Mouse (Mus musculus) small intestine, adult 2 months (tissue): ENCODE measurements around the gene Mlx. TPM values are rescaled to one million over a fixed set of nuclear protein-coding genes. Genes with fewer than 3 reads are reported as not detected.

Experiments
- H3K27ac ChIP-seq: fragments of 200-500 bp; 2 replicates; pipeline ENCODE4 v1.5.1; 2012; ENCODE audit warnings: low read depth, low read length, control low read depth, inconsistent platforms; ENCODE audit not compliant: insufficient read depth
- H3K27me3 ChIP-seq: fragments of 200-500 bp; 2 replicates; pipeline ENCODE4 v1.6.1; 2012; ENCODE audit warnings: mild to moderate bottlenecking, moderate library complexity, low read length, inconsistent platforms; ENCODE audit not compliant: control insufficient read depth, insufficient read depth
- H3K36me3 ChIP-seq: fragments of 200-500 bp; 2 replicates; pipeline ENCODE4 v1.6.1; 2012; ENCODE audit warnings: mild to moderate bottlenecking, low read length, control low read depth, inconsistent platforms; ENCODE audit not compliant: control insufficient read depth, insufficient read depth
- H3K4me1 ChIP-seq: fragments of 200-500 bp; 2 replicates; pipeline ENCODE4 v1.6.1; 2012; ENCODE audit warnings: low read length, inconsistent platforms, mixed read lengths; ENCODE audit not compliant: control insufficient read depth, insufficient read depth, insufficient read length
- H3K4me3 ChIP-seq: fragments of 200-500 bp; 2 replicates; pipeline ENCODE4 v1.5.1; 2012; ENCODE audit warnings: low read depth, mild to moderate bottlenecking, control low read depth, inconsistent platforms, low read length, moderate library complexity
- CTCF ChIP-seq: fragments of 200-500 bp; IDR thresholded peaks from 2 replicates; pipeline ENCODE4 v1.5.1; 2012; ENCODE audit warnings: low read depth, mild to moderate bottlenecking, control low read depth, inconsistent platforms, low read length, moderate library complexity, mixed read lengths; ENCODE audit not compliant: insufficient replicate concordance, insufficient read length; ENCODE audit errors: extremely low read depth
- POLR2A ChIP-seq: fragments of 200-500 bp; IDR thresholded peaks from 2 replicates; pipeline ENCODE4 v1.6.1; 2012; ENCODE audit warnings: low read depth, mild to moderate bottlenecking, control low read depth, inconsistent platforms, low read length, moderate library complexity
- WGBS: fragments of 180-500 bp; shearing (Covaris S2); methylation state at CpG from one replicate; pipeline ENCODE4 v1.1.7; 2018; 5-methylcytosine and 5-hydroxymethylcytosine counted together
- polyA plus RNA-seq: library from polyadenylated mRNA; depleted of rRNA; stranded (reverse); fragments of >200 nt; gene quantifications from 2 replicates; pipeline ENCODE4 v1.2.3, GENCODE M21; 2012

Mlx gene
- polyA plus RNA-seq, 1 experiment, result 100 TPM

DNA sequence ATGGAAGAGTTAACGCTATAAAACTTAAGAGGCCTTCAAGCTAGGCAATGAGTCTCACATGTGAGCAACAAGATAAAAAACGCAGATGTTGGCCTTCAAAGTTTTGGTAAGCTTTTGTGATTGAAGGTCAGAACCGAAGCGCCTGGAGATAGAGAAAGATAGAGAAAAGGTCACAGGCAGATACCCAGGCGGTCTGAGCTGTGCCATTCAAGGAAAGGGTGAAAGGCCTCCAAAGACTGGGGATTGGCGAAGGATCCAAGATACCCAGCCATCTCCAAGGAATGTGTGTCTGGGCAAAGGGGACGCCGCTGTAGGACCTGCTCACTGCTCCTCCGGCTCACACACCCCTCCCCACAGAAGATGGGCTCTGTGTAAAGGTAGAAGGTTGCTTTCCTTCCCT lies 22.1 kb upstream of the Mlx start:
- H3K4me1 ChIP-seq, result peaks cover 26% of the 10 kb centered on the region
- no peak overlapping the region for H3K27ac ChIP-seq
- H3K27me3 ChIP-seq, result no peaks in the 10 kb centered on the region
- no peak overlapping the region for H3K4me3 ChIP-seq
- TF ChIP-seq CTCF (no peak), POLR2A (no peak)
- WGBS, result 47% methylated on average over 9 of the region's 9 CpGs
- H3K36me3 ChIP-seq, result peaks cover 4% of the 10 kb centered on the region; the same call in 1 of the 2 replicates

DNA sequence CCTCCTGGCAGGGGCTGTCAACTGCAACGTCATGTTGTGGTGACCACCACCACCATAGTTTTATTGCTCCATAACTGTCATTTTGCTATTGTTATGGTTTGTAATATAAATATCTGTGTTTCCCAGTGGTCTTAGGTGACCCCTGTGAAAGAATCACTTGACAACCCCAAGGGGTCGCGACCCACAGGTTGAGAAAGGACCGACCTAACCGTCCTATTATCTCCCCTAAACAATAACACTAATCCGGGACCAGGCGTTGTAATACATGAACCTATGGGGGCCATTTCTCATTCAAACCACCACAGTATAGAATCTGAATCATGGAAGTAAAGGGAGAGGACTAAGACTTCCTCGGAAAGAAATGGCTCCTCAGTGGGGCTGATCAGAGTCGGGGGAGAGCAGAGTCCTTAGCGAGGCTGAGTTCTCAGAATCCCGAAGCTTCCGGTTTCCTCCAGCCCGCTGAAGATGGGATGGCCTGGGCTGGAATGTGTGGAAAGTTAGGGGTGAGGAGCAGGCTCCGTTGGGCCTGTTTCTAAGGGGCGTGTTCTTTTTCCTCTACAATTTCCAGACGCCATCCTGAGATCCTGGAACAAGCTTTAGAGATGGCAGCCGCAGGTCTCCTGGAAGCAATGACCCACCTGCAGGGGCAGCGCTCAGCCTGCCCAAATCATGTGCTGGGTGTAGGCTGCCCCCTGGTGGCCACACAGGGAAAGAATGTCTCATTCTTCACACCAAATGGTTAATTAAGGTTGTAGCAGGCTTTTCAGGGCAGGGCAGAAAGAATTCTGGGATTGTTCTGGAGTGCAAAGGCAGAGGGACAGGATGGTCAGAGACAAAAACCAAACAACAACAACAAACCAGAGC lies 20.3 kb upstream of the Mlx start:
- Histone ChIP-seq H3K27me3 (no peaks in the 10 kb centered on the region), H3K4me3 (peak overlapping the region; percentile 50), H3K27ac (no peak overlapping the region), H3K4me1 (peaks cover 28% of the 10 kb centered on the region), H3K36me3 (peaks cover 4% of the 10 kb centered on the region; the same call in 1 of the 2 replicates)
- 16% methylated on average over 18 of the region's 18 CpGs for WGBS
- TF ChIP-seq CTCF (peak; percentile 99), POLR2A (no peak)

DNA sequence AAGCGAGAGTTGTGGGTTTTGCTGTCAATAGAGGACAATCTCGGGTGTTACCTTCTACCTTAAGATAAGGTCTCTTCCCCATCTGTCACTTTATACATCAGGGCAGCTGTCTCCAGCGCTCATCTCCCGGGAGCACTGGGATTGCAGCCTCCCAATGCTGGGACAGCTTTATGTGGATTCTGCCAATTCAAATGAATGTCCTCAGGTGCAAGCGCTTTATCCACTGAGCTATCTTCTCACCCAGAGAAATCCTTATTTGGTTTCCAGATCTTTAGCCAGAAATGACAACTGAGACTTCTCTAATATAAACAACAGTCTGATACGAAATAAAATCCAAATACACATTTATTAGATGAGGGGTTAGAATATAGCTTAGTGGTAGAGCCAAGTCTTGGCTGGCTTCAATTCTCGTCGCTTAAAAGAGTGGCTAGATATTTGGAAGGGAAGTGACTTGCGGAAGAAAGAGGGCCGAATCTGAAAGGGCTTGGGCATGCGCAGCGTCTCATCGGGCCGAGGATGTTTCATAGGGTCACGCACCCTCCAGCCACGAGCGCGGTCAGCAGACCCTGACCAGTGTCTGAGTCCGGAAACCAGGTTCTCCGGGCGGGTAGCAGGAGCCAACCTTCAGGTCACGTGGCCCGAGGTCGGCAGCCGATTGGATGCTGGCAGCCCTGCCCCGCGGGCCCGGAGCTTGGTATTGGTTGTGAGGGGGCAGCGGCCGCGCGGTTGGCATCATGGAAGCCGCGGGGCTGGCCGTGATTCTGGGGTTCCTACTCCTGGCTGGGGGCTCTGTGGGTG lies 17.5 kb upstream of the Mlx start, which contains the start of gene Naglu:
Naglu (plus strand) TSS at position 622 of the 798 bp plus-strand sequence.
- Histone ChIP-seq H3K4me1 (peaks cover 7% of the 10 kb centered on the region), H3K27ac (no peak within 1 kb of the TSS), H3K4me3 (peak within 1 kb of the TSS; percentile 82), H3K27me3 (no peaks in the 10 kb centered on the region), H3K36me3 (no peaks in the 10 kb centered on the region)
- WGBS, result 3% methylated on average over 35 of the region's 35 CpGs
- TF ChIP-seq POLR2A, result peak; percentile 57
- no peak for TF ChIP-seq CTCF

DNA sequence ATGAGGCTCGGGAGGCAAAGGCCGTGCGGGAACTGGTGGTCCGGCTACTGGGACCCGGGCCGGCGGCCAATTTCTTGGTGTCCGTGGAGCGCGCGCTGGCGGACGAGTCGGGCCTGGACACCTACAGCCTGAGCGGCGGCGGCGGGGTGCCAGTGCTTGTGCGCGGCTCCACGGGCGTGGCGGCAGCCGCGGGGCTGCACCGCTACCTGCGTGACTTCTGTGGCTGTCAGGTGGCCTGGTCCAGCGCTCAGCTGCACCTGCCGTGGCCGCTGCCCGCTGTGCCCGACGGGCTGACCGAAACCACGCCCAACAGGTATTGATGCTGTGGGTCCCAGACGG lies 16.9 kb upstream of the Mlx start:
- Histone ChIP-seq H3K27me3 (no peaks in the 10 kb centered on the region), H3K27ac (no peak overlapping the region), H3K4me3 (peak overlapping the region; percentile 82), H3K4me1 (peaks cover 6% of the 10 kb centered on the region), H3K36me3 (no peaks in the 10 kb centered on the region)
- under 1% methylated on average over 36 of the region's 36 CpGs for WGBS
- TF ChIP-seq POLR2A (no peak), CTCF (no peak)

DNA sequence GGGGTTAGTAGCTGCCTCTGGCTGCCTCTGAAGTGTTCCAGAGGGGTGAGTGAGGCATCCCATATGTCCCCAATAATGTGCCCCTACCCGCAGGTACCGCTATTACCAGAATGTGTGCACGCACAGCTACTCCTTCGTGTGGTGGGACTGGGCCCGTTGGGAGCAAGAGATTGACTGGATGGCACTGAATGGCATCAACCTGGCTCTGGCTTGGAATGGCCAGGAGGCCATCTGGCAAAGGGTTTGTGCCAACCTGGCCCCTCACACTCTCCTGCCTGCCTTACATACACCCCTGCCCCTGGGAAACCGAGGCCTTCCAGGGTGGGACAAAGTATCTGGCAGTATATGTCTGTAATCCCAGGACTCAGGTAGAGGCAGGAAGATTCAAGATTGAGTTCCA lies 16.1 kb upstream of the Mlx start:
- 80% methylated on average over 6 of the region's 6 CpGs for WGBS
- no peak overlapping the region for H3K4me3 ChIP-seq
- H3K4me1 ChIP-seq, result peaks cover 5% of the 10 kb centered on the region
- TF ChIP-seq POLR2A (no peak), CTCF (no peak)
- H3K27me3 ChIP-seq, result no peaks in the 10 kb centered on the region
- H3K27ac ChIP-seq, result no peak overlapping the region
- H3K36me3 ChIP-seq, result no peaks in the 10 kb centered on the region

DNA sequence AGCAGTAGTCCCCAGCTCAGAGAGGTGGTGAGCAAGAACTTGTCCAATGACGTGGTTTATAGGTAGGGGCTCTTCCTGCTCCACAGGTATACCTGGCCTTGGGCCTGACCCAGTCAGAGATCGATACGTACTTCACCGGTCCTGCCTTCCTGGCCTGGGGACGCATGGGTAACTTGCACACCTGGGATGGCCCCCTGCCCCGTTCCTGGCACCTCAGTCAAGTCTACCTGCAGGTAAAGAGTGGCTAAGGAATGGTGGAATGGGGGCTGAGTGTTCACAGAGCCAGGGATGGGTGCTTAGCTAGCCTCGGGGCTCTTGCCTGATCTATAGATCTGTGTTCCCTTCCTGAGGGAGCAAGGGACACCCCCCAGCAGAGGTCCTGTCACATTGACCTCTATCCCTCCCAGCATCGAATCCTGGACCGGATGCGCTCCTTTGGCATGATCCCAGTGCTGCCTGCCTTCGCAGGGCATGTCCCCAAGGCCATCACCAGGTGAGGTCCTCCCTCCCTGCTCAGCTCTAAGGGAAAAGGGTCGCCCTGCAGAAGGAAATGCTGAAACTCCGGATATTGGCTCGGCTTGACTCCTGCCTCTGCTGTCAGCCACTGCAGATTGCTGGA lies 15.2 kb upstream of the Mlx start:
- Histone ChIP-seq H3K4me3 (no peak overlapping the region), H3K27me3 (no peaks in the 10 kb centered on the region), H3K4me1 (peaks cover 3% of the 10 kb centered on the region), H3K27ac (no peak overlapping the region), H3K36me3 (no peaks in the 10 kb centered on the region; the same call in 1 of the 2 replicates)
- 86% methylated on average over 14 of the region's 14 CpGs for WGBS
- TF ChIP-seq CTCF (no peak), POLR2A (no peak)
